Mouse (Mus musculus) layer of hippocampus, adult 2 months (tissue): ENCODE data around the gene Slc38a10. TPM values are rescaled to one million over a fixed set of nuclear protein-coding genes. Genes with fewer than 3 reads are reported as not detected.

Experiments used
- DNase-seq, 2 experiments: peaks; one replicate each; pipeline ENCODE4 v3.0.0; 2022; ENCODE audit warnings: low spot score in 2 of 2
- H3K27ac ChIP-seq: fragments of 200-600 bp; 2 replicates; pipeline ENCODE4 v1.8.1; 2022
- H3K4me3 ChIP-seq: fragments of 200-600 bp; 2 replicates; pipeline ENCODE4 v1.8.1; 2022; ENCODE audit warnings: mild to moderate bottlenecking
- CTCF ChIP-seq: fragments of 200-600 bp; conservative IDR thresholded peaks from 2 replicates; pipeline ENCODE4 v1.8.1; 2022; ENCODE audit warnings: antibody characterized with exemption, mild to moderate bottlenecking, moderate library complexity
- total RNA-seq, 2 experiments: library from RNA; stranded (reverse); gene quantifications; 2 replicates each; pipeline ENCODE4 v1.2.3; 2021

The Slc38a10 gene
- total RNA-seq, 2 experiments from 2014 or later, result 86.1 to 86.5 TPM

DNA sequence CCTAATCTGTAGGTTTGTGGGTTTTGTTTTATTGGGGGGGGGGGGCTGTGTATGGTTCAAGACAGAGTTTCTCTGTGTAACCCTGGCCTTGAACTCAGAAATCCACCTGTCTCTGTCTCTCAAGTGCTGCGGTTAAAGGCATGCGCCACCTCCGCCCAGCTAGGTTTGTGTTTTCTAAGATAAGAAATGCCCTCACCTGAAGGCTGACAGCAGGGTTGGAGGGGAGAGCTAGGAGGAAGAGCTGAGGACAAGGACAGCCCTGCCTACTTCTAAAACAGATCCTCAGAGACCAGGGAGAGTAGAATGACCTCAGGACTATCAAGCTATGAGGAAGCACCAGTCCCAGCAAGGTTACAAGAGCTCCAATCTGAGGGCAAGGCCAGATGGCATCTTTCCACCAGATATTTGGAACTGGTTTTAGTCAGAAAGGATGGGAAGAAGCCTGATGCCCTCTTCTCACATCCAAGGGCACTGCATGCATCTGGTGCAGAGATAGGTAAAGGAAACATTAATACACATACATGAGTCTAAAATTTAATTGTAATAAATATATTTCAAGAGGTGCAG lies 47.6 kb downstream of the Slc38a10 start:
- Histone ChIP-seq H3K27ac (no peak overlapping the region), H3K4me3 (no peak overlapping the region)
- TF ChIP-seq CTCF, result no peak
- DNase-seq, result no peak

DNA sequence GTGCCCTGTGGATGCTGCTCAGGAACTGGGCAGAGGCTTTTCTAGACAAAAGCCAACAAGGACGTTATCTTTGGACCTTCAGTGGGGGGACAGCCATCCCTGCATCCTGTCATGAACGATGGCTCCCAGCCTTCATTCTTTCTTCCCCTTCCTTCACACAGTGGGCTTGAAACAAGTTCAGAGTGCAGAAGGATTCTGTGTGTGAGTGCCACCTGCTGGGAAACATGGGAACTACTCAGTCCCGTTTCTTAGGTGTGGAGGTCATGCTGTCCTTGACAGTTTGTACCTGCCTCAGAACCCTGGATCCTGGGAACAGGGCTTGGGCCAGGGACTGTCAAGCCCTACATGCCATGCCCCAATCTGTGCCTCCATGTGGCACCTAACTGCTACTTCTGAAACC lies 50.1 kb downstream of the Slc38a10 start:
- DNase-seq, result peak; percentile 67 to 70
- no peak overlapping the region for H3K4me3 ChIP-seq
- H3K27ac ChIP-seq, result peak overlapping the region; percentile 69
- peak; percentile 90 for TF ChIP-seq CTCF

DNA sequence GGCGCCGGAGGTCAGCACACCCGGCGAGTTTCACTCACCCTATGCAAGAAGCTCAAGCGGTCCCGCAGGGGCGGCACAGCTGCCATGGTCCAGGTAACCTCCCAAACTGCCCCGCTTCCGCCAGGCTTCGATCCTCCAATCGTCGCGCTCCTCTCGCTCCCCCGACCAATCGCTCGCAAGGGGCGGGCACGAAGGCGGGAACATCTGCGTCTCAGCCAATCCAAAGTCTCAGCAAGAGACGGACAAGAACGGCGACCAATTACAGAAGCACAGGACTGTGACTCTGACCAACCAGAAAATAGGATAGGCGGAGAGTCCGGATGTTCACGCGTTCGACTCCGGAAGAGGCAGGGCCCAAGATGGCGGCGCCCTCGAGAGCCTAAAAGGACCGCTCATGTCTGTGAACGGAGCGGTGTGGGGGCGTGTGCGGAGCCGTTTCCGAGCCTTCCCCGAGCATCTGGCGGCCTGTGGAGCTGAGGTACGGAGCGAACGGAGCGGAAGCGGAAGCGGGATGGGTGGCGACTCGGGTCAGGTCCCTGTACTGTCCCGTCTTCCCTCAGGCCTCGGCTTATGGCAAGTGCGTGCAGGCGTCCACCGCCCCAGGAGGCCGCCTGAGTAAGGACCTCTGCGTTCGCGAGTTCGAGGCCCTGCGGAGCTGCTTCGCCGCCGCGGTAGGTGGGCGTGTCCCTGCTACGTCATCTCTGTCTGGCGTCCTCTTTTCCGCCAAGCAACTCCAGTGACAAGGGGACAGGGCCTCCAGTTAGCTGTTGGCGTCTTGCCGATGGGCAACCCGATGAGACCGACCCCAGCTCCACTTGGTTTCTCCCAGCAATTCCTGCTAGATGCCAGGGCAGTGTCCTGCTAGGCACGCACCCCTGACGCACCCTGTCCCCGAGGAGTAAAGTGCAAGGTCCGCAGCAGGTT lies 52.3 kb downstream of the Slc38a10 start, which contains the start of the genes Tepsin and Ndufaf8:
TSS of gene Tepsin (minus strand) at position 144 of the 924 bp plus-strand sequence.
TSS of gene Ndufaf8 (plus strand) at position 341 of the 924 bp plus-strand sequence.
- H3K27ac ChIP-seq, result peak within 1 kb of the TSS; percentile 95
- no peak for TF ChIP-seq CTCF
- H3K4me3 ChIP-seq, result peak within 1 kb of the TSS; percentile 86
- peak; percentile 98 to 99 for DNase-seq

DNA sequence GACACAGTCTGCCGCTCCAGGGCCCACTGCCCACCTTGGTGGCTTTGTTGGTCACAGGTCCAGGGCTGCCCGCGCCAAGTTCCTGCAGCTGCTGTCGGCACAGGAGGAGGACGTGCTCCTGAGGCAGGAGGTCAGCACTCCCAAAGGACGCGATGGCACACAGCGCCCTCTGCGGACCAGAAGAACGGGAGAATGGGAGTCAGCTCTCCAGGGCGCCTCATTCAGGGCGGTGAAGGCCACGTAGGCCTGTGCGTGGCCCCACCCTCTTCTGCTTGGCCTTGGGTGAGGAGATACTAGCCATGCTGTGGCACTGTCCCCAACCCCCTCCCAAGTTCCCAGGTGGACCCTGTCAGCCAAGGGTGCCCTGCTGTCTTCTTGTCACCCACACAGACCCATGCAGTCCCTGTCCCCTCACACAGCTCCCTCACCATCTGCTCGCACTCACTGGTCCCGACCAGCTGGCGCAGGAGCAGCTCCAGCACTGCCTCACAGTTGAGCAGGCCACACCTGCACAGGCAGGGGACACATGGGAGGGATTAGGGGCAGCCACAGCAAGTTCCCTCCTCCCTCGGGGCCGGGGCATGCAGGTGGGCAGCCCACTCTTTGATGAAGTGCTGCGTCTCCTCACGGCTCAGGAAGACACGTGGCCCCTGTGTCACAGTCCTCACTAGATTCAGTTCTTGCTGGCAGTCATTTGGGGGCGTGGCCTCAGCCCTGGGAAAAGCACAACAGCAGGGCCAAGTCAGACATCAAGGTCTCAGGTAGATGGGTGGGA lies 58.1 kb downstream of the Slc38a10 start:
- TF ChIP-seq CTCF, result no peak
- H3K27ac ChIP-seq, result no peak overlapping the region
- H3K4me3 ChIP-seq, result no peak overlapping the region
- no peak for DNase-seq

DNA sequence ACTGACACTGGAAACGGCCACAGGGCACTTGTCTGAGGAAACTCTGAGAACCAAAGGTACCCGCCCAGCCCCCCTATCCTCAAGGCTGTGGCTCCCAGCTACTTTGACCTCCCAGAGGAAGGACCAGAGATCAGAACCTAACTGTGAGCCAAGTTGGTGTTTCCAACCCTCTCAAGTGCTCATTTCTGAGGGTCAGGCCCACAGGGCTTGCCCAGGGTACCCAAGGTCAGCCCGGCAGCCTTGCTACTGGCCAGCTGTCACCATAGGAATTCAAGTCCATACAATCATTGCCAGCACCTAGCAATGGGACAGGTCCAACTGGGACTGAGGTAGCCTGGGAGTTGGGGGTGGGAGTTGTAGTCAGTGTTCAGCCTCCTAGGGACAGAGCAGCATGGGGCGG lies 60.5 kb downstream of the Slc38a10 start:
- H3K4me3 ChIP-seq, result no peak overlapping the region
- TF ChIP-seq CTCF, result no peak
- H3K27ac ChIP-seq, result no peak overlapping the region
- no peak for DNase-seq

DNA sequence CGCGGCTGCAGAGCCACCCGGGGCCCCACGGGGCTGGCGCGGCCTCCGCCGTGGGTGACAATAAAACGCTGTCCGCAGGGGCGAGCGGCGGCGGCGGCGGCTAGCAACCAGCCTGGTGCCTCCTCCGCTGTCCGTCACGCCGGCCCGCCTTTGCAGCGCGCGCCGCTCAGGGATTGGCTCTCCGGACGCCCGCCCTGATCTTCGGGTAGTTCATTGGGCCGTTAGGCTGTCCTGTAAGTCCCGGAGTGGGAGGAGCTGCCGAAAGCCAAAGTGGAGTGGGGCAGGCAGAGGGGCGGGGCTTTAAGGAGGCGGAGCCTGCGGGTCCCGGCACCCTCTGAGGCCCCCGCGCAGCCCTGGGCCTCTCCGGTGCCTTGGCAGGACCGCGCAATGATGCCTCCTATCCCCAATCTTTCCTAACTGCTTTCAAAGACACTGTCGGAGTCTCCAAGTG lies 64.4 kb downstream of the Slc38a10 start, which contains the start of gene Cep131:
TSS of gene Cep131 (minus strand) at position 126 of the 451 bp plus-strand sequence.
- no peak for TF ChIP-seq CTCF
- H3K4me3 ChIP-seq, result peak within 1 kb of the TSS; percentile 94
- H3K27ac ChIP-seq, result peak within 1 kb of the TSS; percentile 96
- peak; percentile 96 to 98 for DNase-seq

DNA sequence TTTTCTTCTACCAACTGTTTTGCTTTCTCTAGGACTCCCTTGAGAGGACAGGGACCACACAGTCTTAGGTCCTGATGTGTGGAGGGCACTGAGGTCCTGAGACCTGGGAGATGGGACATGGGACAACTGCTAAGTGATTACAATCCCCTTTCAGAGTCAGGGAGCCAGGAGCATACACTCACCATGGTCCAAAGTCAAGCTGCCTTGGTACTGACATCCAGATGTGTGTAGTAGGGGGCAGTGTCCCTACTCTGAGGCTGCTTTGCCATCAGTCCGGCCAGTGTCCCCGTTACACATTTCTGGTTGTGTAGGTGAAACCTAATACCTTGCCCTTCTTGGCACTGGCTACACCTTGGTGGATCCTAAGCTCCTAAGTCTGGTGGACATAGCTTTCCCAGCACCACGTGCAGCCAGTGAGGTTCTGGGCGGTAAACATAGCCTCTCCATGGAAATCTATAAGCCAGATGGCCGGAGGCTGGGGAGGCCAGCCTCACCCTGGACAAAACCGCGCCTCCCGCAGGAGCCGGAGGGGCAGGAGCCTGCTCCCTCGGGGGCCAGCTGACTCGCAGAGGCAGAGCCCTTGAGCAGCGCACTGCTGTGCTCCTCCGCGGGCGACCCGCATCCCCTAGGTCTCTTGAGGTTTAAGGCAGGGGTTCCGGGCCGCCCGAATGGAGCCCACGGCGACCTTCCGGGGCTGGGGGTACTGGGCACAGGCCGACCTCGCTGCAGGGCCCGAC lies 65.1 kb downstream of the Slc38a10 start:
- H3K4me3 ChIP-seq, result peak overlapping the region; percentile 94
- peak overlapping the region; percentile 96 for H3K27ac ChIP-seq
- TF ChIP-seq CTCF, result no peak
- no peak for DNase-seq

DNA sequence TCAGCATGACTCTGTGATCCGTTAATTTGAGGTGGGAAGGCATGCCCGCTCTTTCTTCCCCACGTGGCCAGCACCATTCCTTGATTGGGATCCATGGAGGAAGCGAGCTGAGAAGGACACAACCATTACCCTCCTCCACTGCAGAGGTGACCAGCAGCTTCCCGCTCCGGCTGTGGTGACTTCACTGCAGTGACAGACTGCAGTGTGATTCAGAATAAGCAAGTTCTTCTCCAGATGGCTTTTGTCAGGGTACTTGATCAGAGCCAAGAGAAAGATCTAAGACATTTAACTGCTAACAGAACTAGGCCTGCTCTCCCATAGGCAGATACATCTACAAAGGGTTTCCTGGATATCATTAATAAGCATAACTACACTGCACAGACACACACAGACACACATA lies 70.9 kb downstream of the Slc38a10 start:
- H3K4me3 ChIP-seq, result no peak overlapping the region
- H3K27ac ChIP-seq, result peak overlapping the region; percentile 39; the same call in 1 of the 2 replicates
- DNase-seq, result peak in 1 of 2 experiments; percentile 39
- no peak for TF ChIP-seq CTCF

DNA sequence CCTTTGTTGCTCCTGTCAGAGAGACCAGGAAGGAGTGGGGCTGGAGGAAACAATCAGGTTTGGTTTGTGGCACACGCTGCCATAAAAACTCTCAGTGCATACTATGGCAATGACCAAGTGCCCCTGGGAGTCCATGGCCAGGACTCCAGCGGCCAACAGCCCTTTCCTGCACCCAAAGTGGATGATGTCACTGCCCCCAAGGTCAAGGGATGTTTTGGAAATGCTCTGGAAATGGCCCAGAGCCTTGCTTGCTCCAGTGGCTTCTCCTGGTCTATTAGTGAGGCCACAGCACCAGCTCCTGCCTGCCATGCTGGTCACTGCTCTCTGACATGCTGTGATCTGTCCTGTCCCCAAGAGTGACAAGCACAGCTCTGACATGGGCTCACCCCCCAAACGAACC lies 75.0 kb downstream of the Slc38a10 start:
- no peak for TF ChIP-seq CTCF
- Histone ChIP-seq H3K4me3 (no peak overlapping the region), H3K27ac (no peak overlapping the region)
- DNase-seq, result no peak

DNA sequence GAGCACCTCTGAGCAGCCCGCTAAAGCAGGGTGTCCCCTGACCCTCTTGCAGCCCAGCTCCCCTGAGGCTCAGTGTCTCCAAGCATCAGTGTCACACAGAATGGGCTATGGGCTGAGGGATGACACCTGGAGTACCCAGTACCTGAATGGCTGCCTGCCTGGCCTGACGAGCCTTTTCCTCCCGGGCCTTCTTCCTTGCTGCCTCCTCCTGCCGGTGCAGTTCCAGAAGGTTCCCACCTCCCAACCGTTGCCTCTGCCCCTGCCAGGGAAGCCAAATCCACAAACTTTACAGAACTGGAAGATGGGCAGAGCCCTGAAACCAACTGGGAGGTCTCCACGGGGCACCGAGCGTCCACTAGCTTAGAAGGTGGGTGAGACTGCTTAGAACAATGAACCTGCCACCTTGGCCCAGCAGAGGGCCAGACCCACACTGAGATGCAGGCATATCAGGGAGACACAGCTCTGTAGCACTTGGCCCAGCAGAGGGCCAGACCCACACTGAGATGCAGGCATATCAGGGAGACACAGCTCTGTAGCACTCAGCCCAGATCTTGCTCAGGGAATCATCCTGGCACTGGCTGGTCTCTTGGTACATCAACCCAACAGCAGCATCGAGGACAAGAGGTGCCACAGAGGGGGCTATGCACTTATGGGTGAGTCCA lies 78.0 kb downstream of the Slc38a10 start:
- DNase-seq, result no peak
- Histone ChIP-seq H3K27ac (no peak overlapping the region), H3K4me3 (no peak overlapping the region)
- peak; percentile 35 for TF ChIP-seq CTCF

DNA sequence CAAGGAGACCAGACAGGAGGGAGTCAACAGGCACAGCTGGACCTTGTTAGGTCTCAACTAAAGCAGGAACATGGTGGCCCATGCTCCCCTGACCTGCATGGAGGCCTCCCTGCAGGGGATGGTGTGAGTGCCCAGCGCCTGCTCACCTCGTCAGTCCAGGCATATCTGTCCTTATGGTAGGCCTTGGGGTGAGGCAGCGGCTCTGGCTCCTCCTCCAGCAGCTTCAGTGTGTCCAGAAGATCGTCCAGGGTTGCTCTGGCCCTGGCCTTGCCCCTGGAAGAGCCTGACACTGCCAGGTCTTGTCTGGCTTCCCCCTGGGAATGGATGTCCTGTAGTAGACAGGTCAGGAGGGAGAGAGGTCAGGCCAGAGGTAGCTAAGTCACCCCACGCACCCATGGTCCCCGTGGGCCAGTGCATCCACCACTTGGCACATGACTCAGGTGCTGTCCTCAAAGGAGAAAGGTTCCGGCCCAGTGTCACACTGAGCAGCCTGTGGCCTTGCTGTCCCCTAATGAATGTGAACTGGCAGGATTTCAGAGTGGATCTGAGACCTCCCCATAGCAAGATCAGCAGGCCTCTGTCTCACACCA lies 79.3 kb downstream of the Slc38a10 start:
- no peak overlapping the region for H3K27ac ChIP-seq
- no peak overlapping the region for H3K4me3 ChIP-seq
- no peak for TF ChIP-seq CTCF
- DNase-seq, result no peak
